Mouse (Mus musculus) right cerebral cortex, postnatal 25 days (tissue): ENCODE measurements around the gene Nfia.

ENCODE experiments used
- DNase-seq: peaks from one replicate; pipeline ENCODE4 v3.0.0; 2022

Gene Nfia

DNA sequence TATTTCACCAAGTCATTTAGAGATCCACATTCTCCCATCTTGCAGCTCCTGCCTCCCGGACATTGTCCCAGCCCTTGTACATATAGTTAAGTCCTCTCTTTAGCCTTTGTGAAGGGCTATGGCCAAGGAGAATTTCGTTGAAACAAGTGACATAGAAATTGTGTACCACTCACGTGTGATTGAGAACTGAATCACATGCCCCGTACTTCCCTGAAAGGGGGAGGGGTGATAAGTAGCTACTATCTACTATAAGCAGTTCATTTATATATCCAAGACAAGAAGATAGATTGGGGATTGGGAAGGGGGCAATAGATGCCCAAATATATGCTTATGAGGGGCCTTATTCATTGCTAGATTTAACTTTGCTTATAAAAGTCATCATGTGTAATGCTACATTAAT is 5.5 kb upstream of the Nfia start:
- no peak for DNase-seq

DNA sequence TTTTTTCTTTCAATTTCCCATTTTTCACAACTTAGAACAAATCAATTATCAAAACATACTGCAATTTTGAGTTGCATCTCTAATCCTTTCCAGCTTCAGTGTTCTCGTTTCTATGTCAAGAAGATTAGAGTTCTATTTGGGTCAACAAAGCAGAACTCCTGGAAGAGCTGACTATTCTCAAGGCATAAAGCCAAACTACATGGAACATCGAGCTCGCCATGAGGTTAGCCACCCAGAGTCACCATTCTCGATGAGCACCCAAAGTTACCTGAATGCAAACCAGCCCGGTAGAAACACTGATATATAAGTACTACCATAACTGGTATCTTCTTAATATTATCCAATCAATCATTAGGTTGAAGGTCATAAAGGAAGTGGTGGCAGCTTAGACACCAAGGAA is 5.0 kb upstream of the Nfia start:
- DNase-seq = no peak

DNA sequence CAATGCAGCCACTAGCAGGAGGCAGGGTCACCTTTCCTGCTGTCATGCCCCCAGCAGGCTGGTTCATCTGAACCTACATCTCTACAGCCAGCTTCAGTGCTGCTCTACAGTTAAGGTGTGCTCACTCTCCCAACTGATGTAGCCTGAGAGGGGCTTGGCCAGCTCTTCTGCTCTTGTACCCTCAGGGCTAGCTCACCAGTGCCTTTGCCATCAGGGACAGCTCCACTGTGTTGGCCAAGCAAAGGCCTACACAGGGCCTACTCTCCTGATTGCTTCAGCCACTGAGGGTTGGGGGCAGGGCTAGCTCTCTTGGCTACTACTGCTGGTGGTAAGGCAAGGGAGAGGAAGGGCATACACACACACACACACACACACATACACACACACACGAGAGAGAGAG is 2.7 kb upstream of the Nfia start:
- no peak for DNase-seq

DNA sequence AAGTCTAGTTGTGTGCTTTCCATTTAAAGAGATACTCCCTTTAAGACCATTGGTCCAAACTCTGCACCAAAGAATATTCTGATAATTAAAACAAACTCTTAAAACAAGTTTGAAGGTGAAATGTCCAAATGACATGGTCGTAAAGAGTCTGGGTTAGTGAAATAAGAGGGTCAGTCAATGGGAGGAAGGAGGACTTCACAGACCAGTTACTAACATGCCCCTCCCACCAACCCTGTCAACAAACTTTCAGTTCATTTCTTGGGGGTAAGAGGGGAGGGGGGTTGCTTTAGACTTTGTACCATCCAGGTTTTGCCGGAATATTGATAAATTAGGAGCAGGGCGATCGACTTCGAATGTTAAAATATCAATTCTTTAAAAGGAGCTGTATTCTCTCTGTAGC is 1.1 kb upstream of the Nfia start:
- no peak for DNase-seq

DNA sequence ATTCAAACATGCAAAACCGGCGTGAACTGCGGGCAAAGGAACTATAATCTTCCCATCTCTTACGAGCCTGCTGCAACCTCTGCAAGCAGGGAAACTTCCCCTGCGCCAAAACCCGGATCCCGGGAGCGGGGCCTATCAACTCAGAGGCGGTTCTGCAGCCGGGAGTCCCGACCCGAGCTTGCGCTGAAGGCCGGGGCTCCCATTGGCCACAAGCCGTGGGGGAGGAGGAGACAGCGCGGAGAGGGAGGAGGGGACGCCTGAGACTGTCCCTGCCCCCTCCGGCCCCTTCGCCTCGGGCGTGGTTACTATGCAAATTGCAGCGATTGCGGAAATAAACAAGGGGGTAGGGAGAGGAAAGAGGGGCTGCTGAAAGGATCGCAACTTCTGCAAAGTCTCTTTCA is 450 bp upstream of the Nfia start:
- DNase-seq = peak; percentile 97

DNA sequence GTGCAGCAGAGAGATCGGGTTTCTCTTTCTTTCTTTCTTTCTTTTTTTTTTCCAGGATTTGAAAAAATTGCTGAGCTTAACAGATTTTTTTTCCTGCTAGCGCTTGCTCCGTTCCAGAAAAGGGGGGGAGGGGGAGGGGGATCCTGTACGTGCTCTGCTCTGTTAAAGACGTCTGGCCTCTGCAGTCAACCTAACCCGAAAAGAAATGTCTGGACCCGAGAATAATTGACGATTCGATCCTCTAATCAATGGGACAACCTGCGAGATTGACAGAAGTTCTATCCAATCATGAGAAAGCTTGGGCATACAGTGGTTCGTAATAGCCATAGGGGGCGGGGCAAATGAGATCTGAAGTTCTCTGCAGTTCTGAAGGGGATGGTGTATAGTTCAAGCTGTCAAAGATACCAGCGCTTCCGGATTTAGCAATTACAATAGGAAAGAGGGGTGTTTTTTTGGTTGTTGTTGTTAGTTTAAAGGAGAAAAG is 618 bp downstream of the Nfia start:
- peak; percentile 83 for DNase-seq

DNA sequence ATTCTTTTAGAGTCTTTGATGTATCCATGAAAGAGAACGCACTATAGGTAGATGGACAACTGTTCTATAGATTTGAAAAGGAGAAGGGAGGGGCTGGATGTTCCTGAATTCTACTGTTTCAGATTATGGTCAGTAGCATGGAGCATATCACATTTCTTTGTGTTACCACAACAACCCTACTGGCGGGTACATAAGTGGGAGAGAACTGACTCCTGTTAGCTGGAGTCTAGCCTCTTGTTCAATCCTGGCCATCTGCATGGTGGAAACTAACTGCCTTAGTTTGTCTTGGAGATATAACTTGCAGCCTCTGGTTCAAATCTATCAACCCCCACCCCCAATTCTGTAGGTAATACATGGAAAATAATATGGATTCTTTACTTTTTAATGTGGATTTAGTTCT is 1.3 kb downstream of the Nfia start:
- no peak for DNase-seq

DNA sequence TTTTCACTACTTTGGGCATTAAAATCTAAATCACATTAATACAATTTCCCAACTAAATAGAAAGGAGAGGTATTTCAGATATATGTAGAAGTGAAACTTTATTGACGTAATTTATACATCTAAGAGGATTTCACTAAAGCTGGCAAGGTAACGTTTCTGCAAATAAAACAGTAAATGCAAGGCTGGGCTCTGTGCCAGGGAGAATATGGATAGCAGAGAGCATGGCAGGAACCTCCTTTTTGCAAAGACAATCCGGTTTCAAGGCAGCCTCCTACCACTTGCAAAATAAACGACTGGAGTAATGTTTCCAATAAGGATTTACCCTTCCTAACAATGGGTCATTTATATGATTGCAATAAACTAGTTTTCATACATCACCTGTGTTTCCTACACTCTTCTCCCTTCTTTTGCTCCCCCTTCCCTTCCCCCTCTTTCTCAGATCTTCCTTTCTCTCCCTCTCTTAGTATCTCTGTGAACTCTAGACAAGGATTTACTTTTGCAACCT is 2.0 kb downstream of the Nfia start:
- DNase-seq = no peak

DNA sequence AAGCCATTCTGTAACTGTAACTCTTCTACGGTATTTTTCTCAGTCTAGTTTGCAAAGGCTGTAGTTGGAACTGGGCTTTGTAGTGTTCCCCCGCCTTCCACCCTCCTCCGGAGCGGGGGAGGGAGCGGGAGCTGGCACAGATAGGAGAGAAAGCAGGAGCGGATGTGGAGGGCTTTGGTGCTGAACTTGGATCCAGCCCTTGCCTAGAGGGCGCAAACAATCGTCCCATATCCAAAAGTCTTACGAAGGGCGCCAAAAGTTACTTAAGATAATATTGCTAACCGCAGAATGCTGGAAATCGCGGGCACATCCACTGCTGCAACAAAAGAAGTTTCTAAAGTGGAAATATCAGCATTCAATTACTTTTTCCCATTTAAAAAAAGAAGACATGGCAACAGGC is 2.5 kb downstream of the Nfia start:
- DNase-seq = peak; percentile 56

DNA sequence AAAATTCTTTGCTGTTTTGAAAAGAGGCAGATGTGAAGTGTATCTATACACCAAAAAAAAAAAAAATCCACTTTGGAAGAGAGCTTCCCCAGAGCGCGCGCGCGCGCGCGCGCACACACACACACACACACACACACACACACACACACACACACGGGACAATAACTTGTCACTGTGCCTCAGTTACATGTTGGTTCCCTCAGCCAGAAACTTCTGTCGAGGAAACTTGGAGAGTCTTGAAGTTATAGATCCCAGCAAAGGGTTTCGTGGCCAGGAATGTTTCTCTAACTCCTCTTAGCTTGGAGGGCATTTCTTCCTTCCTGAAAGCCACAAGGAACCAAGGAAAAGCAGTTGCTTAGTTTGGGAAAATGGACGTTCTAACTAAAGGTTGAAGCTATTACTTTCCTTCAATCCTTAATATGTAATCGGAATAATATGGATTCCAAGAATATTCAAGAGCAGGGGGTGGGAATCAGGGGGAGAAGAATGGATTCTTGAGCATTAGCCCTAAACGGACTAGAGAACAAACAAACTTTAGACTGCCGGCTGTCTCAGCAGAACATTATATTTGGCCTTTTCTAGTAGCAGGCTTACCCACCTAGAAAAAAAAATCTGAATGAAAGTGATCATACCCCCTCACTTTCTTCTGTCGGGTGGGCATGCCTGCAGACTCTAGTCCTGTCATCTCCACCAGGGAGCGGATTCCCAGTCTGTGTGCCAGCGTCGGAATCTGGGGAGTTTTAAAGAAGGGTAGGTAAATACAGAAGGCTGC is 3.1 kb downstream of the Nfia start:
- no peak for DNase-seq

DNA sequence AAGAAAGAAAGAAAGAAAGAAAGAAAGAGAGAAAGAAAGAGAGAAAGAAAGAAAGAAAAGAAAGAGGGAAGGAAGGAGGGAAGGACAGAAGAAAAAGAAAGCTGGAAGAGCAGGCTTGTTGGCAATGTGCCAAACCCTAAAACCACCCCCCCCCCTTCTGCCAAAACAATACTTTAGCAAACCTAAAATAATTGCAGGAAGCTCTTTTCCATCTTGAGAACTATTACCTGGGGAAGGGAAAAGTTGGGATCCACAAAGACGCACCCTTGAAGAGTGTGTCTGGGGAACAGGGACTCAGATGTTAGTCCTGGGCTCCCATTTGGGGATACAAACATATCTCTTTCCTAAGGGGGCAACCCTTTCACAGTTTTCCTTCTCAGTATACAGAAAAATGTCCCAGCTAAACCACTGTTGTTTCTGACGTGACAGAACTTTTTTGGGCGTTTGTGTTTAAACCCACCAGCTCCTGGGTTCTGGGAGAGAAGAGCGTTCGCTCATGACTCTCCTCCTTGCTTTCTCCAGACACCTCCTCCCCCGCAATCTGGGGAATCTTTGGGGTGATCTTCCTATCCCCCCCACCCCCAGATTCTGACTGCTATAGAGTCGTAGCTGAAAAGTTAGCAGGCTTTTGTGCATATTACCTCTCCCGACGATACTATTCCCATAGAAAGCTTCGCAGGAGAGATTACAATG is 4.0 kb downstream of the Nfia start:
- DNase-seq = no peak

DNA sequence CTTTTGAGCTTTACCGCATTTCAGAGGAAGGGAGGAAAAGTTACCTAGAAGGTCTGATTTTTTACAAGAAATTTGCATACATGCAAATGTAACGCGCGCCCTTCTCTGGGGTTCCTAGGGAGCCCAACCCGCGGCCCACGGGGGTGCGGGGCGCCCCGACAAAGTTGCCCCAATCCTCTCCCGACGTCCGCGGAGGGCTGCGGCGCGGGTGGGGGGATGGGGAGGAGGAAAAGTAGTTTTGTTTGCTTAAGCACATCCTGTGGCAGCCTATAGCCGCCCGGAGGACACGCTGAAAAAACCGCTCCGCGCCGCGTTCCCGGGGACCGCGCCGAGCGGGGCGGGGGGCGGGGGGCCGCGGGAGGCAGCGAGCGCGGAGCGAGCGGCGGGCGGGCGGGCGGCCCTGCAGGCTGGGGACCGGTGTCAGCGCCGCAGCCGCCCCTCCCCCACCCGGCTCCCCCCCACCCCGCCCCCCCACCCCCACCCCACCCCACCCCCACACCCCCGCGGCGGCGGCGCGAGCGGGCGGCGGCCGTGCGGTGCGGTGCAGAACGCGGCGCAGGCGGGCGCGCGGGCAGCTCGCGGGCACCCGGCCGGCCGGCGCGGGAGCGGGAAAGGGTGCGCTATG is 4.7 kb downstream of the Nfia start:
- DNase-seq = peak; percentile 45

DNA sequence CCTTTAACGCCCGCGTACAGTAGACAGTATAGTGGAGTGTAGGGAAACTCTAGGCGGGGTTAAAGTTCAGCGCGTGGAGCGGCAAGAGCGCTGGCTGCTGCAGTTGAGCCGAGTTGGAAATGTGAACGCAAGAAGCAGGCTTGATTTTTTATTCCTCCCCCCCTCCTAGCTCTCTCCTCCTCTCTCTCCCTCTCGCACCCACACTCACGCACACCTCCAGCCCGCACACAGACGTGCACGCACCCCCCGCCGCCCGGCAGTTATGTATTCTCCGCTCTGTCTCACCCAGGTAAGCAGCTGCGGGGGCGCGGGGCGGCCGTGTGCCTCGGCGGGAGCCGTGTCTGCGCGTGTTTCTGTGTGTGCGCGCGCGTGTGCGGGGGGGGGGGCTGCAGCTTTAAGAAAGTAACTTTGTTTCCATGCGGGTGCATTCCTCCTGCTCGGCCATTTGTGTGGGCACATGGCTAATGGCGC is 5.2 kb downstream of the Nfia start, which contains the start of gene E130114P18Rik:
E130114P18Rik (minus strand) TSS at position 373 of the 471 bp plus-strand sequence.
- DNase-seq = peak; percentile 51

DNA sequence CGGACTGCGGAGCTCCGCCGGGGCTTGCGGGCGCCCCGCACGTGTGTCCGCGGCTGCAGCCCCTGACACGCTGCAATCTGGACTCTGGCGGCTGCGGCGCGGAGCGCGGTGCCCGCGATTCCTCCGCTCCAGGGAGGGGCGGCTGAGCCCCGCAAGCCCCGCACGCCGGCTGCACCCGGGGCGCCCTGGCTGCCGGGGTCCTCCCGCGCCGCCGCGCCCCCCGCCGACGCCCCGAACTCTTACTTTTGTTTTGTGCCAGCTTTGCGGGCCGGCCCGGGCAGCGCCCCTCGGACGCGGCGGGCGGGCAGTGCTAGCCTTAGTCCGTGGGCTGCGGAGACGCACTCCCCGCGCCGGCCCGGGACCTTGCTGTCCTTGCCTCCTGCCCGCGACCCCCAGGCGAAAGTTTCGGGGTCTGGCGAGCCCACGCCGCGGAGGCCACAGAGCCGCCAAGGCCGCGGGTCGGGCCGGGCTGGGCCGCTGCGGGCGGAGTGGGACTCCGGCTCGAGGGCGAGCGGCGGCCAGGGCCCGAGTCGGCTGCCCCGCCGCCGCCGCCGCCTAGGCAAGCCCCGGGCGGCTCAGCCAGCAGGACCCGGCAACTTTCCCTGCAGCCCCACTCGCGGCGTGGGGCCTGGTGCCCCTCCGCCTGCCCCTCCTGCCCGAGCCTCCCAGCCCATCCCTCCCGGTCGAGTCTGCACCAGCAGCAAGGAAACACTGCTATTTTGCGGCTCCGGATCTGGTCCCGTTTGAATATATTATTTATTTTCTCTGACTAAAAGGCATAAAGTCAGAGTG is 5.9 kb downstream of the Nfia start:
- DNase-seq = peak; percentile 38

DNA sequence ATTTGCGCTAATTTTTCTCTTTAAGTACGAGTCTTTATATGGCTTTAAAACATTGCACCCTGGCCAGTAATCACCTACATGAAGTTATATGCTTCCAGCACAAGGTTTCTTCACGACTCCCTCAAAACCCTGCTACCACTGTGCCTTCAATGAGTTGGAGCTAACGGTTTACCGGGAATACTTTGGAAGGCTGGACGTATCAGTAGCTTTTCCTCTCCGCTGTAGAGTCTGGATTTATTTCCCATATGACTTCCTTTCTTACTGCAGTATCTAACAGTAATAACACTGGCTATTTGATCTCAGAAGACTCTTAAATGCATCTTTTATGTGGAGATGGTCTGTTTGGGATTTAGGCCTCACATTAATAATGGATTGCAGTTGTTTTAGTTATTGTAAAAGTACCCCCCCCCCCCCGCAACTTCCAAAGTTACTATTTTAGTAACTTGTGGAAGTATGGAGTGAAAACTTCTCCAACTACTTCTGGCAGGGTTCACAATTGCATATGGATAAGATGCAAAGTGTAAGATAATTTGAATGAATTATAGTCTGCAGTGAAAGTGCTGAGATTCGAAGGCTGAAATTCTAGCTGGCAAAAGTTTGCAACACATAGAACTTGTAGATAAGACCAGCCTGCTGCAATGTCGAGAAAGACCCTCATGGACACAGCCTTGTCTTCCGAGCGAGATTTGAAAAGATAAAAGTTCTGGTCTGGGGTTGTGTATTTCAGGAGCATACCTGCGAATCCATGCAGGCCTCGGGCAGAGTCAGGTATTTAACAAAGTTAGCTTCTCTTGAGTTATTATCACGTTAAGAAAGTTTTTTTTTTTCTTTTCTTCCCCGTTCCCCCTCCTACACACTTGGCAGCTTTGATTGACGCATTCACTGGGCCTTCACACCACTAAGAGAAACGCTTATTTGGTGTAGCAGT is 6.7 kb downstream of the Nfia start:
- DNase-seq = no peak

DNA sequence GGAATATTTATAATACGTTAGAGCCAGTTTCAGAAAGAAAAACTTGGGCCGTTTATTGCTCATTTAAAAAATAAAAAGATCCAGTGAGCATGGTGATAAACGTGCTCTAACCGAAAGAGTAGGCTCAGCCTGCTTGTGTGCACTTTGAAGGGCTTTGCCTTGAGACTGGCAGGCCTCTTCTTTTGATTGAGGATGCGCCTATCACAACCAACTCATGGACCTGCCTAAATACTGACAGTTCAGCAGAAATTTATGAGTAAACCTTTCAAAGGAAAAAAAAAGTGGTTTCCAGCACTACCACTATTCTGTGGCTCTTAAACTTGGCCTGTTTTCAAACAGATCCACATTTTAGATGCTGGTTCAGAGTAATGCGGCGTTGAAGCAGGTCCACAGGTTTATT is 7.5 kb downstream of the Nfia start:
- no peak for DNase-seq

DNA sequence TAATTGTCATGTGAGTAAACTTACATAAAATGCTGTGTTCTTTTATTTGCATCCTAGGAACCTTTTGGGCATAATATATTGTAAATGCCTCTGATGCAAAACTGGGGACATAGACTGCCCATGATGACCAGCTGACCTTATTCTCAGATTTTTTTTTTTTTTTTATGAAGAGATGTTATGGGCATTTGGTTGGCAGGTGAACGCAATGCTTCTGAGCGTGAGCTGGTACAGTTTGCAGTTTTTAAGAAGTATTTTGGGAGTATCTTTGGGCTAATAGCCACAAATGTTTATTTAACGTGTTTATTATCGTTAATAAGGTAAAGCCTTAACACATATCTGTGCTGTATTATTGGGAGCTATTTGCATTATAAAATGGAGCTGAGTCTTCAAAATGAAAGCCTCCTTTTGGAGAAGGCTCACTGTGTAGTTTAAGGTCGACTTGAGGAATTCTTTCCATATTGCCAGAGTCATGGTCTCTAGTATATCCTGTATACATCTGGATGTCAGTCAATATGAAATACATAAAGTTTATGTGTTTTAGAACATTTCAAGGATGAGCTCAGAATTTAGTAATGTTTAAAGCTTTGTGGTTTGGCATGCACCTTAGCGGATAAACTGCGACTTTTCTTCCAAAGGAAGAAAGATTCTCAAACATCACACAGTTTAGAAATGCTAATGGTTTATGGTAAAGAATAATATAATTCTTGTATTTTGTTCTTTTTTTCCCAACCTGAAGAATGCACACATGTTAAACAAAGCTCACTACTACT is 8.3 kb downstream of the Nfia start:
- DNase-seq = no peak

DNA sequence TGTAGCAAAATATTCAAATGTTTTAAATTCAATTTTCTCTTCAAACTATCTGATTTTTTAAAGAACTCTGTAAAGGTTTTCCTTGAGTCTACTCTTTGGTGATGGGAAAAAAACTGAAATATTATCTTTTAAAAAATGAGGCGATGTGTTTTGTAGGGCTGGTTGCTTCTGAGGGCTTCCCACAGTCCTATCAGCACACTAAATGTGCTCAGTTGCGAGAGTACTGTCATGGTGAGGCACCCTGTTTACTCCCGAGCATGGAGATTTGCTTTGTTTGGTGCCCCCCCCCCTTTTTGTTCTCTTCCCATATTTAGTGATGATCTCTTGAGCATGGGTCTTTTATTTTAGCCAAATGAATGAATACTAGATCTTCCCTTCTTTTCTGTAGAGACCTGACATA is 9.5 kb downstream of the Nfia start:
- DNase-seq = no peak

DNA sequence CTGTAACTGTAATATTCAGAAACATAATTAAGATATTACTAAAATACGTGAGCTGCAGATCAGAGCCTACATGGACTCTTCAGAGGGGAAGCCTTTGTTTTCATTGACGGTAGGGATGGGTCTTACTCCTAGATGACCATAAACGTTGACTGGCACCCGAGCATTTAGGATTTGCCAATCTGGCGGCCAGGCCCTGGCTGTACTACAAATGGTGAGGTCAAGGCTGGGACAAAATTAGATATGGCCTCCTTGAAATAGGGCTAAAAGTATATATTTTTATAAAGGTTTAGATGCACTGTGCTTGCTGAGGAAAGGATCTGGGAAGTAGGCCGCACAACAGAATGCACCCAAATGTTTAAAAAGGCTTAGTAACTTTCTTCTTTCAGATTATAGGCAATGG is 10.0 kb downstream of the Nfia start:
- no peak for DNase-seq

DNA sequence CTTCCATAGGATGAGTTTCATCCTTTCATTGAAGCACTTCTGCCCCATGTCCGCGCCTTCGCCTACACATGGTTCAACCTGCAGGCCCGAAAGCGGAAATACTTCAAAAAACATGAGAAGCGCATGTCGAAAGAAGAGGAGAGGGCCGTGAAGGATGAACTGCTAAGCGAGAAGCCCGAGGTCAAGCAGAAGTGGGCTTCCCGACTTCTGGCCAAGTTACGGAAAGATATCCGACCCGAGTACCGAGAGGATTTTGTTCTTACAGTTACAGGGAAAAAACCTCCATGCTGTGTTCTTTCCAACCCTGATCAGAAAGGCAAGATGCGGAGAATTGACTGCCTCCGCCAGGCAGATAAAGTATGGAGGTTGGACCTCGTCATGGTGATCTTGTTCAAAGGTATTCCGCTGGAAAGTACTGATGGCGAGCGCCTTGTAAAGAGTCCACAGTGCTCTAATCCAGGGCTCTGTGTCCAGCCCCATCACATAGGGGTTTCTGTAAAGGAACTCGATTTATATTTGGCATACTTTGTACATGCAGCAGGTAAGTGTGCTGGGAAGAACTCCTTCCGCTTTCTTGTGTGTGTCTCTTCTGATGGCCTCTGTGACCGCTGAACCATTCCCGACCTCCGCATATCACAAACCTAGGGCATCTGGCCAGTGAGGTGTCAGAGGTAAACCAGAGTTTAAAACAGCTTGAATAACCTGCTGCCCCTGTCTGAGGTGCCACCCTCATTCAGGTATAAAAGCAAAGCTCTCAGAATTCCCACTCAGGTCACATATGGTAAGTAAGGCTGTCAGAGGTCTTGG is 10.7 kb downstream of the Nfia start:
- DNase-seq = no peak
